Mouse (Mus musculus): ENCODE data around the gene Trak1. TPM values are rescaled to one million over a fixed set of nuclear protein-coding genes. Genes with fewer than 3 reads are reported as not detected.

Trak1 gene
- polyA plus RNA-seq, 1 experiment: 22.2 TPM

DNA sequence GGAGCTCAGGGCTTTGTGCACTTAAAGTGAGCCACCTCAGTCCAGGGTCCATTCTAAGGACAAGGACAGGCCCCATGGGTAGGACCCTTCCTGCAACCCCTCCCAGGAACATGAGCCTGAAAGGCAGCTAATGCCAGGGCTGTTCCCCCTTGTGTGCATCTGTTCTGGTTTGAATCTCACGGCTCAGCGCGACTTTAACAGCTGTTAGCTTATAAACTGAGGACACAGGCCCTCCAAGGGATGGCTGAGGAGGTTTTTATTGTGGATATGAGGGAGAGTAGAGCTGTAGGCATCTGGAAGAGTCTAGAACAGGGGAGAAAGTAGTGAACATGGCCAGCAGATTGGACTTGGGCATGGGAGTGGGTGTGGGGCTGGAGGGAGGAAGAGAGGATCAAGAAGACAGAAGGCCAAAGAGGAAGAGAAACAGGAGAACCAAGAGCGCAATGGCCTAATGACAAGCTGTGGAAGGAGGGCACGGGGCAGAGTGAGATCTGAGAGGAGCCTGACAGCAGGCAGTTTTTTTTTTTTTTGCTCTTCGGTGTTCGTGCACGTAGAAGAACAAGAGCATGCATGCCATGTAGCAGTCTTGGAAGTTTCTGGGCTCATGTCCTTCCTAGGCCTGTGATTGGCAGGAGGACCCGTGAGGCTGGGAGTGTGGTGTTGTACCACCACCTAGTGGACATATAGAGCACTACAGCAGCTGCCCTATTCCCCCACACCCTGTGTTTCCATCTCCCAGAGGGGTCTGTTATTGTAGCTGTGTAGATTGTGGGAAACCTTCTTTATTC, 77.0 kb downstream of the Trak1 start:
- Histone ChIP-seq H3K36me3 (ENCODE audit: control insufficient read depth, insufficient read depth, low read length) (no peaks in the 10 kb centered on the region), H3K27me3 (ENCODE audit: control insufficient read depth, insufficient read depth, low read length) (no peaks in the 10 kb centered on the region), H3K4me3 (ENCODE audit: control insufficient read depth, low read depth, low read length) (no peak overlapping the region), H3K4me1 (ENCODE audit: control insufficient read depth, insufficient read depth, low read length) (peaks cover 14% of the 10 kb centered on the region), H3K27ac (ENCODE audit: control insufficient read depth, insufficient read depth, low read depth, low read length) (no peak overlapping the region; the same call in 1 of the 2 replicates)
- TF ChIP-seq CTCF (IDR thresholded peaks at IDR 0.05; ENCODE audit: control insufficient read depth, insufficient read depth, insufficient replicate concordance, low read depth, low read length) (peak; percentile 93; the same call in 1 of the 2 replicates), POLR2A (IDR thresholded peaks at IDR 0.05; ENCODE audit: control insufficient read depth, low read depth, low read length) (no peak)

DNA sequence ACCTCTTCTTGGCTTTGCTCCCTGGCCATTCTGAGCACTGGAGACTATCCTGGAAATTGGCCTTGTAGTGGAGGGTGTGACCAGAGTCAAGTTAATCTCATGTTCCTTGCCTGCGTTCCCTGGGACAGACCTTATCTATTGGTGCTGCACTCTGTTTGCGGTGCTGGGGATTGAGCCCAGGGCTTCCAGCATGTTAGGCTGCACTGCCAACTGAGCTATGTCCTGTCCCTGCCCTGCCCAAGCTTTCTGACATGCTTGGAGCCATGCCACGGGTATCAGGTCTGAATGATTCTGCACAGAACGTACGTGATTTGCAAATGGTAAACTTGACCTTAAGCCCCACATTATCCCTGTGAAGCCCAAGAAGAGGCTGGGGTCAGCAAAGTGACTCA, 77.6 kb downstream of the Trak1 start:
- no peaks in the 10 kb centered on the region for H3K27me3 ChIP-seq (ENCODE audit: control insufficient read depth, insufficient read depth, low read length)
- H3K4me3 ChIP-seq (ENCODE audit: control insufficient read depth, low read depth, low read length): no peak overlapping the region
- H3K36me3 ChIP-seq (ENCODE audit: control insufficient read depth, insufficient read depth, low read length): no peaks in the 10 kb centered on the region
- peaks cover 14% of the 10 kb centered on the region for H3K4me1 ChIP-seq (ENCODE audit: control insufficient read depth, insufficient read depth, low read length)
- H3K27ac ChIP-seq (ENCODE audit: control insufficient read depth, insufficient read depth, low read depth, low read length): peak overlapping the region; percentile 17; the same call in 1 of the 2 replicates
- no peak for TF ChIP-seq CTCF (IDR thresholded peaks at IDR 0.05; ENCODE audit: control insufficient read depth, insufficient read depth, insufficient replicate concordance, low read depth, low read length)
- no peak for TF ChIP-seq POLR2A (IDR thresholded peaks at IDR 0.05; ENCODE audit: control insufficient read depth, low read depth, low read length)

- no peak for TF ChIP-seq CTCF (IDR thresholded peaks at IDR 0.05; ENCODE audit: control insufficient read depth, insufficient read depth, insufficient replicate concordance, low read depth, low read length)
- no peak for TF ChIP-seq POLR2A (IDR thresholded peaks at IDR 0.05; ENCODE audit: control insufficient read depth, low read depth, low read length)
- Histone ChIP-seq H3K4me1 (ENCODE audit: control insufficient read depth, insufficient read depth, low read length) (peaks cover 10% of the 10 kb centered on the region), H3K27ac (ENCODE audit: control insufficient read depth, insufficient read depth, low read depth, low read length) (no peak overlapping the region), H3K36me3 (ENCODE audit: control insufficient read depth, insufficient read depth, low read length) (no peaks in the 10 kb centered on the region), H3K27me3 (ENCODE audit: control insufficient read depth, insufficient read depth, low read length) (no peaks in the 10 kb centered on the region), H3K4me3 (ENCODE audit: control insufficient read depth, low read depth, low read length) (no peak overlapping the region)
These were observed 78.8 kb downstream of the Trak1 start for GRCm38 (mm10) chr9:121376094-121376493.

GRCm38 (mm10) chr9:121380310-121380920, 83.1 kb downstream of the Trak1 start:
- Histone ChIP-seq H3K27ac (ENCODE audit: control insufficient read depth, insufficient read depth, low read depth, low read length) (no peak overlapping the region), H3K36me3 (ENCODE audit: control insufficient read depth, insufficient read depth, low read length) (no peaks in the 10 kb centered on the region), H3K27me3 (ENCODE audit: control insufficient read depth, insufficient read depth, low read length) (no peaks in the 10 kb centered on the region), H3K4me1 (ENCODE audit: control insufficient read depth, insufficient read depth, low read length) (peaks cover 10% of the 10 kb centered on the region), H3K4me3 (ENCODE audit: control insufficient read depth, low read depth, low read length) (no peak overlapping the region)
- TF ChIP-seq POLR2A (IDR thresholded peaks at IDR 0.05; ENCODE audit: control insufficient read depth, low read depth, low read length) (no peak), CTCF (IDR thresholded peaks at IDR 0.05; ENCODE audit: control insufficient read depth, insufficient read depth, insufficient replicate concordance, low read depth, low read length) (no peak)

GRCm38 (mm10) chr9:121381678-121382297, 84.5 kb downstream of the Trak1 start:
- 0 out of 2 replicates have a peak overlapping the region, but pooled peaks have one; percentile 0 for H3K27ac ChIP-seq (ENCODE audit: control insufficient read depth, insufficient read depth, low read depth, low read length)
- H3K4me3 ChIP-seq (ENCODE audit: control insufficient read depth, low read depth, low read length): no peak overlapping the region
- H3K36me3 ChIP-seq (ENCODE audit: control insufficient read depth, insufficient read depth, low read length): no peaks in the 10 kb centered on the region
- H3K27me3 ChIP-seq (ENCODE audit: control insufficient read depth, insufficient read depth, low read length): no peaks in the 10 kb centered on the region
- H3K4me1 ChIP-seq (ENCODE audit: control insufficient read depth, insufficient read depth, low read length): peaks cover 10% of the 10 kb centered on the region
- TF ChIP-seq CTCF (IDR thresholded peaks at IDR 0.05; ENCODE audit: control insufficient read depth, insufficient read depth, insufficient replicate concordance, low read depth, low read length) (no peak), POLR2A (IDR thresholded peaks at IDR 0.05; ENCODE audit: control insufficient read depth, low read depth, low read length) (no peak)

GRCm38 (mm10) chr9:121382568-121382967, 85.3 kb downstream of the Trak1 start:
- TF ChIP-seq CTCF (IDR thresholded peaks at IDR 0.05; ENCODE audit: control insufficient read depth, insufficient read depth, insufficient replicate concordance, low read depth, low read length) (no peak), POLR2A (IDR thresholded peaks at IDR 0.05; ENCODE audit: control insufficient read depth, low read depth, low read length) (no peak)
- Histone ChIP-seq H3K27ac (ENCODE audit: control insufficient read depth, insufficient read depth, low read depth, low read length) (peak overlapping the region; percentile 69), H3K27me3 (ENCODE audit: control insufficient read depth, insufficient read depth, low read length) (no peaks in the 10 kb centered on the region), H3K4me3 (ENCODE audit: control insufficient read depth, low read depth, low read length) (peak overlapping the region; percentile 33), H3K36me3 (ENCODE audit: control insufficient read depth, insufficient read depth, low read length) (no peaks in the 10 kb centered on the region), H3K4me1 (ENCODE audit: control insufficient read depth, insufficient read depth, low read length) (peaks cover 10% of the 10 kb centered on the region)

DNA sequence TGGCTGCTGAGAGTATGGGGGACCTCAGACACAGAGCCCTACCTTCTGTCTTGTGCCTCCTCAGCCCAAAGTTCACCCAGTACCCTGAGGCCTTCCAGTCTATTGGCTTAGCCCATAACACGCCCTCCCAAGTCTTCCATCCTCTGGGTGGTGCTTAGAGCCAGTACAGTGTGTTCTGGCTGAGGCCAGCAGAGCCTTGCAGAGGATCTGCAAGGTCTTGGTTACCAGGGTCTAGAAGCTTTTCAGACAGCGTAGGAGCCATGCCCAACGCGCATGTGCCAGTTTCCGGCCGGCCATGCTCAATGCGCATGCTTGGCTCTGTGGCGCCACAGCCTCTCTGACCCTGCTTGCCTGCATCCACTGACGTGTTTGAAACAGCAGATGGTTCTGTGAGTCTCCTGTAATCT, 85.9 kb downstream of the Trak1 start:
- H3K4me1 ChIP-seq (ENCODE audit: control insufficient read depth, insufficient read depth, low read length): peaks cover 10% of the 10 kb centered on the region

More for the DNA sequence above, 85.9 kb downstream of the Trak1 start:
- H3K27me3 ChIP-seq (ENCODE audit: control insufficient read depth, insufficient read depth, low read length): no peaks in the 10 kb centered on the region
- H3K27ac ChIP-seq (ENCODE audit: control insufficient read depth, insufficient read depth, low read depth, low read length): peak overlapping the region; percentile 69
- H3K36me3 ChIP-seq (ENCODE audit: control insufficient read depth, insufficient read depth, low read length): no peaks in the 10 kb centered on the region
- TF ChIP-seq CTCF (IDR thresholded peaks at IDR 0.05; ENCODE audit: control insufficient read depth, insufficient read depth, insufficient replicate concordance, low read depth, low read length) (no peak), POLR2A (IDR thresholded peaks at IDR 0.05; ENCODE audit: control insufficient read depth, low read depth, low read length) (no peak; the same call in 1 of the 2 replicates)
- H3K4me3 ChIP-seq (ENCODE audit: control insufficient read depth, low read depth, low read length): no peak overlapping the region
